Mouse (Mus musculus): ENCODE results near the gene Vamp3.
A peak's percentile ranks its signal among the peaks of the same experiment; 100 is the strongest.

The Vamp3 gene

DNA sequence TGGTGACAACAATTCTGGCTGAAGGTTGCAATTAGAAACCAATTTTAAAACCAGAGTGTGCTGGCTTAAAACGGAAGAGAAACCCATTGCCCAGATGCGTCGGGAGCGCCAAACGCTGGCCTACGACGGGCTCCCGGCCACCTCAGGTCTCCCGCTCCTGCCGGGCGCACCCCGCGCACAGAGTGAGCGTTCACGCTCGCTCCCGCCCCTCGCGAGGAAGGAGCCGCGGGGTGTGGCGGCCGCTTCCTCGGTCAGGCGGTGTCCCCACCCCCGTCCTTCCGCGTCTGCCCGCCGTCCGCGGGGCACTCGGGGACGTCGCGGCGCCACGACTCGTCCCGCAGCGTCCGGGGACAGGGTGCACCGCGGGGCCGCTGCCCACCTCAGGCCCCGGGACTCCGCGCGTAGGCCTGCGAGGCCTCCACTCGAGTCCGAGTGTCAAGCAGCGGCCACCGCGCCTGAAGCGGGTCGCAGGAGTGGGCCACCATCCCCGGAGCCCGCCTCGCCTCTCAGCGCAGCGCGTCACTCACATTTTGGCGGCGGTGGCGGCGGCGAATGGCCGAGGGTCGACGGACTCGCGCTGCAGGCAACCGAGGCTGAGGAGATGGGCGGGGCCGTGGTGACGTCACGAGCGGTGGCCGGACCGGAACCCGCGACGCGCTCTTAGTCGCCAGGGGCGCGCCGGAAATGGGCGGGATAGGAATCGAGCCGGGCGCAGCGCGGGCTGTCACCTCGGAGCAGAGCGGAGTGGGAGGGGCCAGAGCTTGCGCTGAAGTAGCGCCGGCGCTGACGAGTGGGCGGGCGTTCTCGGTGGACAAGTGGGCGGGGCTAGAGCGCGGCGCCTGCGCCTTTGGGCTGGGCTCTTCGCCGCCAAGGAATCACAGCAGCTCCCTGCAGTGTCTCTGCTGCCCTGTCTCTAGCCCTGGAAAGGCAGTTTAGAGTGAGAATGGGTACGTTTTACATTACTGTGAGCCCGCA lies at the start of gene Vamp3:
TSS of gene Vamp3 (minus strand) at position 617 of the 975 bp plus-strand sequence.
- peak; percentile 100 for DNase-seq

DNA sequence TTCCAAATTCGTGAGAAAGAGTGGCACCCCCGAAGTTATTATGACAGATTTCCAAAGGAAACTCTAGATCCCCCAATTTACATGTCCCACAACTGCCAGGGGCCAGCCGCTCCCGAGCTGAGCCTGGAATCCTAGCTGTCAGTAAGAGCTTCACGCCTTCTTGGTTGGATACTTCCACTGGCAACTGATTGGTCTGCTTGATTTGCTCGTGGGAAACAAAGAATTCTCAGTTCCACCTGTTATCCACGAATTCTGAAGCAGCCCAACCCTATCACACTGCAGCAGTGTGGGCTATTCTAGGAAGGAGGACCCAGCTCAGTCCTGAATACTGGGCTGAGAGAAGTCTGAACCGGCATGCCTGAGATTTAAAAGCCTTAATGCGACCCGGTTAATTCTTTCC lies 48.7 kb upstream of the Vamp3 start:
- DNase-seq: no peak

GRCm38 (mm10) chr4:151105886-151106285 lies 48.1 kb upstream of the Vamp3 start:
- DNase-seq: no peak

- DNase-seq: no peak
These were observed 46.4 kb upstream of the Vamp3 start for GRCm38 (mm10) chr4:151104147-151104546.

DNA sequence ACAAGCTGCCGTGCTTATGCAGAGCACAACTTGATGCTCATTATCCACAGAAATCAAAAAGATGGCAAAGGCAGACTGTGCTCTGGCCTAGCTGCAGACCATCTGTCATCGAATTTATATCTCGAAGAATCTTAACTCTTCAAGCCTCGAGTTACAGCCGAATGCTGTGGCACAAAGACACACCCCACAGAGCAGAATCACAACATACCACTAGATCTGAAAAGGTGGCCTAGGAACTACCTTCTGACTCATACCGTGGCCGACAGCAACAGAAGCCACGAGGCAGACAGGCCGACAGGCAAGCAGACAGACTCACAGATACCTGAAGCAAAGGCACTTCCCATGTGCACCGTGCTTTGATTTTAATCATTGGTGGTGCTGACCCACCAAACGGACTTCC lies 45.9 kb upstream of the Vamp3 start:
- no peak for DNase-seq

- DNase-seq: no peak
These were observed 39.3 kb upstream of the Vamp3 start for GRCm38 (mm10) chr4:151097104-151097438.

DNA sequence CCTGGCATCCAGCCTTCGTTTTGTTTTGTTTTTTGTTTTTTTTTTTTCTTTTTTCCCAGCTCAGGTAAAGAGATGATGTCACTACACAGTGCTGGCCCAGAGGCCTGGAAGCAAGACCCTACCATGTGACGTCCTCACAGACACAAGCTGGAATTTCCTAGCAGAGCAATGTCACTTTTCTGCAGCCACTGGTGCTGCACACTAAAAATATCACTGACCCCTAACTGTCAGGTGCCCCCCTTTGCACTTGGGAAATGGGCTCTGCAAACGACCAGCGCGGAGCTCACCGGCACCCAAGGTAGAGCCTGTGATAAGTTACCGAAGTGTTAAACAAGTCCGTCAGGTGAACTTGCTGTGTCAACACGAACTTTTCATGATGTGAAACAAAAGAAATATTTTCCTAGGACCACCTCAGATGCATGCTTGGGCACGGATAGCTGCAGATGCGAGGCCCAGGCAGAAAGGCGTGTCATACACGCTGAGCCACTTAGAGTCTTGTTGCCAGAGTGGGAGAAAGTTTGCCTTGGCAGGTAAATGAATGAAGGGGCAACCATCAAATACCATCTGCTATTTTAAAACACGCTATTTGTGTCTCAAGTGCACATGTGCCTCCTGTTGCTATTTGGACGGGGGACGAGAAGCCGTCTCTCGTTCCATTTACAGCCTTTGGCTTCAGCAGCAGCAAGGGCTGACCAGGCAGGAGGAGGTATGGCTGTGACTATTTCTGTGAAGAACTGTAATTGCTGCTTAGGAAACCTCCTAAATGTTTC lies 38.8 kb upstream of the Vamp3 start:
- DNase-seq: no peak

DNA sequence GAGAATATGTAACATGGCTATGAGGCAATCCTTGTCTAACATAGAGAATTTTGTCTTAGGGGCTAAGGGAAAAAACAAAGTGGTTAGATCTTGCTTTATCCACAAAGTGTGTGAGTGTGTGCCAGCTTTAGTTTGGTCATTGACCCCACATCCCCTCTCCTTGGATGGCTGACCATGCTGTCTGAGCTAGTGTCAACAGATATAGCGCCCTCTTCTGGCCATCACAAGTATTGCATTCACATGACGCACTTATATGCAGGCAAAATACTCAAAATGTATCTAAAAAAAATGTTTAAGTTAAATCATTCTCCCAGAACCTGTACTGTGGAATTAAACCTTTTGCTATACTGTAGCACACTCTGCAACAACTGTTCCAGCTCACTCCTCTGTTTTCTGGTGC lies 37.4 kb upstream of the Vamp3 start:
- peak; percentile 27 for DNase-seq

DNA sequence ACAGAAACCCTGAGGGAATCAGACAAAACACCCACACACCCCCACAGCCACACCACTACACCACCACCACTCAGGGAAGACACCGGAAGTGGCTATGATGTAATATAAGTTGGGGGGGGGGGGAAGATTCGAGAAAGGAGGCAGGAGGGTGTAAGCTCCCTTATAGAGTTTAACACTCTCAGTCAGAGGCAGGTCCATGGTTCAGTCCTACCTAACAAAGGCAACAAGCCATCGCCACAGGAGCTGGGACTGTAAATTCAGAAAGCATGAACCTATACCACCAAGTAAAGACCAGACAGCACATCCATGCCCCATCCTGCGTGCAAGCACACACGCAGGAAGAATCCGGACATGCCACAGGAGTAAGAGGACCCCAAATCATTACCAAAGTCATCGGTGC lies 31.5 kb upstream of the Vamp3 start, which contains the start of gene Gm13090:
TSS of gene Gm13090 (plus strand) at position 301 of the 400 bp plus-strand sequence.
- no peak for DNase-seq

GRCm38 (mm10) chr4:151088819-151089218 lies 31.1 kb upstream of the Vamp3 start:
- no peak for DNase-seq

- DNase-seq: no peak
These were observed 29.6 kb upstream of the Vamp3 start for GRCm38 (mm10) chr4:151087358-151087757.

DNA sequence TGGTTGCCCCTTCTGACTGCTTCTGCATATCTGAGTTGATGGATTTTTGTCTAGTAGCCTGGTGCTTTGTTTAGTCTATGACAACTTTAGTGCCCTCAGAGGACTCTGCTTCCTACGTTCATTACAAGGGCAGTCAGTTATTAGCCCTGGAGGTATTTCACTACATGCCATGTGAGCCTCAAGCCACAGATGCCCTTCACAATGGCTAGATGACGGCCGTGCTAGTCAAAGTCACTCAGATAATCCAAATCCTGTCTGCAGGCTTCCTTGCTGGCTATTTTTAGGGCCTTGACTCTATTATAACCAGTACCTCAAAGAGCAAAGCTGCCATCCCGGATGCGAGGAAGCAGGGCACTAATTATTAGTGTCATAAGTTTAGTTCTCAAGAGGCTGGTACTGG lies 25.3 kb upstream of the Vamp3 start:
- no peak for DNase-seq

GRCm38 (mm10) chr4:151081977-151082376 lies 24.2 kb upstream of the Vamp3 start:
- no peak for DNase-seq

DNA sequence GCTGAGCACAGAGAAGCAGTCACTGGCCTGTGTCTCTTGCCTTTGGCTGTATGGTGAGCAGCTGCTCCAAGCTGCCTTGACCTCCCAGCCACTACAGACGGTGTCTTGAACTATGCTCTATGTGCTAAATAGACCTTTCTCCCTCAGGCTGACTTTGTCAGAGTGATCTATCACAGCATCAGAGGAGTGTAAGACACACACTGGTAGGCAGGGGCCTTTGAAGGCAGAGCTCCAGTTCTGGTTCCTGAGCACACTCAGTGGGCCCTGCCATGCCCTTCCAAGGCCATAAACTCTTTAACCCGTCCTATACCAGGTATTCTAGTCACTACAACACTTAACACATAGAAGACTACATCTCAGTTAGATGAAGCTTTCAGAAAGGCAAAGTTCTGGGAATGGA lies 23.6 kb upstream of the Vamp3 start:
- no peak for DNase-seq

DNA sequence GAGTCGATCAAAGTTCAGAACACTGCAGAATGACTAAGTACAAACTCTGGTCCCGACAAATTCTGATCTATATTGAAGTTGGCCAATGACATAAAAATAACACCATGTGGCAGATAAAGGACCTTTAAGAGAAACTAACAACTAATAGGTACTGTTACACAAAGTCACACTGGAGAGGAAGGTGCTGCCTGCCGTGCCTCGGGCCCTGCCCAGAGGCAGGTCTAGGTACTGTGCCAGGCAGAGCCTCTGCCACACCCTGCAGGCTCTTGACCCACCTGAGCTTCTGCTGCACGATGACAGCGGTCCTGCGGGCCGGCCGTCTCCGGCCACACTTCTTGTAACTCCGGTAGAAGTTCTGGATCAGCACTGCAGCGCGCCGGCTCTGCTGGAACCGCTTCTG lies 17.1 kb upstream of the Vamp3 start:
- DNase-seq: no peak

DNA sequence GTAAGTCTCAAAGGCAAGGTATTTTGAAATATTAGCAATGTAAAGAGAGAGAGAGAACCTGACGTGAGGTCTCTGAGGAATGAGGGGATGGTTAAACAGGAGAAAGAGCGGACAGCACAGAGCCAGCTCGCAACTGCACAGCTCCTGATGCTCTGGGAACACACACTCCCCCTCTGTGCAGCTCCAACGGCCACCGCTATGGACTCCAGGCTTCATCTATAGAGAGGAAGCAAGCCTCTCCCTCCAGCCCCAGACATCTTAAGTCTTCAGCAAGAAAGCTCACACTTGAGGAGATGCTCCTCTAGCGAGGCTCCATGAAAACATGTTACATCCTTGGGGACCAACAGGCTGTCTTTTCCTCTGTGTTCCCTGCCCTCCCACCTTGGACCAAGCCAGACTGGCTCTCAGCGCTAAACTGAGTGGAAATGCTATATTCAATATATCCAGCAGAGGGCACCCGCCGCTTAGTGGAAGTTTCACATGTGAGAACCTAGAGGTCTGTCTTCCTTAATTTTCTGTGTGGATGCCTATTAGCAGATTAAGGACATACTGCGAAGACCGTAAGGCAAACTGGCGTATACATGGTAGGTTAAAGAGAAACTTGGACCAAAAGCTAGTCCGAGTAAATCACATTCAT lies 15.5 kb upstream of the Vamp3 start:
- peak; percentile 58 for DNase-seq

DNA sequence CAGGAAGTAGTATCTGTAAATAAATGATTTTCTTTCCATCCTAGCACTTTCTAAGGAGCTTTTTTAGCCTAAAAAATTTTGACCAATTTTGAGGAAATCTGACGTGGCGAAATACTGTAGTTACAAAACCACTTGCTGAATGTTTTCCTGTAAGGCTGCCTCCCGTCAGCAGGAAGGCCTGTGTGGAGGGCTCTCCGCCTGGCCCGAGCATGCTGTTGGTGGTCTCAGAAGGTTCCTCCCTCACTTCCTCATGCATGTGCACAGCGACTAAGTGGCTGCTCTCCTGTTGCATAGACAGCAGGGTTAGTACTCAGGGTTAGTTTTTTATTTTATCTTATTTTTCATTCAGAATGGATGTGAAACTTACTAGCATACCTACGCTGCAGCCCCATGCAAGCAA lies 13.2 kb upstream of the Vamp3 start:
- DNase-seq: no peak

- DNase-seq: no peak
These were observed 11.0 kb upstream of the Vamp3 start for GRCm38 (mm10) chr4:151068751-151069150.

GRCm38 (mm10) chr4:151059566-151059965 lies 1.8 kb upstream of the Vamp3 start:
- DNase-seq: no peak

- DNase-seq: no peak
These were observed 871 bp upstream of the Vamp3 start for GRCm38 (mm10) chr4:151058634-151059033.

DNA sequence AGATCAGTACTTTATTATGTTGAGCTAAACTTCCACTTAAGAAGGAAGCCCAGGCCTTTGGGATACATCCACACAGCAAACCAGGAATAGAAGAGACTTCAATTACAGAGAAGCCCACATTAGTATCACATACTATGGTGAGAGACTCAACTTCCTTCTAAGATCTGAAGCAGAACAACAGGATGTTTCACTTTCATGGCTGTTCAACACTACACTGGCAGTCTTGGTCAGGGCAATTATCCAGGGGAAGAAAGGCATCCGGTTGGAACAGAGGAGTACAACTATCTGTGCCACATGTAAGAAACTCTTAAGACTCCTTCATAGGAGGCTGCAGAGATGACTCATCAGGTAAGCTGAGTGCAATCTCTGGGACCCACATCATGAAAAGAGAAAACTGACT lies 6.6 kb downstream of the Vamp3 start:
- DNase-seq: no peak

DNA sequence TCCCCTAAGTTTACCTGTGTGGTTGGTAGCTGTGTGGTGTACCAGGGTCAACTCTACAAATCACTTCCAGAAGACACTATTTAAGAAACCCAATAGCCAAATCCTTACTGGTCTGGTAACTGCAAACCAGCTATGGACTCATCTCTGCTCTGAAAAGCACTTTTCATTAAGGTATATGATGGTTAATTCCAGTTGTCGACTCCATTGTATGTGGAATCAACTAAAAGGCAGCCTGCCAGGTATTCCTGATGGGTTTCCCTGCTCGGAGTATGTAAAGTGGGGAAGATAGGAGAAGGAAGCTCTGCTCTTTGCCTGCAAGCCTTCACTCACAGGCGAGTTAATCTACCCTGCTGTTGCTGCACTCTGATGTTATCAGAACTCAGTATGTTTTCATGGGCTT lies 11.2 kb downstream of the Vamp3 start:
- DNase-seq: no peak

DNA sequence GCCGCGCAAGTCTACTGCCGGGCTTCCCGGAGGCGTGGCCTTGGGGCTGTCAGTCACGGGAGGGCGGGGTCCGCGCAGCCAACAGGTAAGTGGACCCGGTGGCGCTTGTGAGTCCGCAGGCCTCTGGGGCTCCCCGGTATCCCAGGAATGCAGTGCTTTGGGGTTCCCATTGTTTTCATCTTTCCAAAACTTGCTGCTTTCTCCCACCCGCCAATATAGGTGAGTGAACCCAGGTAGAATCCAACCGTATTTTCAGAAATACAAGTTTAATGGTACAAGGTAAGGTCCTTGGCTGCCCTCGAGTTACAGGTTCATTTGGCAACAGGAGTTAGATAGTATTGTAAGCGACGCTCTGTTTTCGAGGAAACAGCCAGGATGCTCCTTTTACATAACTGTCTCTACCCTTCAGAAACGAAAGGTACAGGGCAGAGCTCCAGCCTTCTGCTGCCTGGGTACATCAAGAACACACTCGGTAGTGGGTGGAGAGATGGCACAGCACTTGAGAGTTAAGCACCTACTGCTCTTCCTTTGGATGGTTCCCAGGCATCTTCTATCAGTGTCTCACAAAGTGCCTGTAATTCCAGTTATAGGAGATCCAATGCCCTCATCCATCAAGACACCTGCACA lies 12.7 kb downstream of the Vamp3 start:
- no peak for DNase-seq
